Mouse (Mus musculus): ENCODE measurements at regions not wholly inside any gene's neighbourhood (a gene's known extent, or its start where the extent isn't known, plus 50 kb on each side); places are given as distances from the start of the nearest gene placed in this dataset.

DNA sequence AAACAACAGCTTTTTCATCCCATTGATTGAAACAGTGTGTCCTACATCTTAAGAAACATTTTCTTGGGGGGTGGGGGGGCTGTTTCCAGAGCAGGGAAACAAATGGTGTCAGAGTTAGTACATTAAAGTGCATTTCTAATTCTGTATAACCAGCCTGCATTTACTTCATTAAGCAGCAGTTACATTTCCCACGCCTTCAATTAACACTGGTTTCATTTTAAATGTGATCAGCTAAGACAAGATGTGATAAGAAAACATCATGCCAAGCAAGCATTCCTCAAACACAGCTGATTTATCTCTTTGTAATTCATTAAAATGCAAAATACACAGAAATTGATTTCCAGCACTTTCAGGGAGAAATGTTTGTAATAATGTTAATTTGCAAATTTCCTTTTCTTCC is 122.0 kb downstream of the Olfr1505 start:
- no peak for DNase-seq (ENCODE audit: low spot score)

GRCm38 (mm10) chr19:14035785-14036184 is 122.5 kb downstream of the Olfr1505 start:
- DNase-seq (ENCODE audit: low spot score), result no peak

DNA sequence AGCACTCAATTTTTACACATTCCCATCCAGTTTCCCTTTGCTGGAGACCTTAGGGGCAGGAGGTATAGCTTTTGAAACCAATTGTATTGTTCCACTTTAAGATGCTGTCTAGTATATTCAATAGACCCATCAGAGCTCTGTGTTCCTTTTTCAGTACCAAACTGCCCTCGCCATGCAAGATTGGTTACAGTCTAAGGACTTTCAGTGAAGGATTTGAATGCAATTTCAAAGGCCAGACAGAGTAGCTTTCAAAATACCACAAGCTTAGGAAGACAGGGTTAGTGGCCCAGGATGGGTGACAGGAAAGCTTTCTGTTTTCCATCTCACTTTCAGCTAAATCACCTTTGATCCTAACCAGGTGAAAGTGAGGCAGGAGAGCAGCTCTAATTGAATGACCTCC is 123.4 kb downstream of the Olfr1505 start:
- no peak for DNase-seq (ENCODE audit: low spot score)

GRCm38 (mm10) chr19:14042753-14043152 is 129.4 kb downstream of the Olfr1505 start:
- DNase-seq (ENCODE audit: low spot score), result no peak

GRCm38 (mm10) chr19:14045456-14045855 is 132.1 kb downstream of the Olfr1505 start:
- no peak for DNase-seq (ENCODE audit: low spot score)

DNA sequence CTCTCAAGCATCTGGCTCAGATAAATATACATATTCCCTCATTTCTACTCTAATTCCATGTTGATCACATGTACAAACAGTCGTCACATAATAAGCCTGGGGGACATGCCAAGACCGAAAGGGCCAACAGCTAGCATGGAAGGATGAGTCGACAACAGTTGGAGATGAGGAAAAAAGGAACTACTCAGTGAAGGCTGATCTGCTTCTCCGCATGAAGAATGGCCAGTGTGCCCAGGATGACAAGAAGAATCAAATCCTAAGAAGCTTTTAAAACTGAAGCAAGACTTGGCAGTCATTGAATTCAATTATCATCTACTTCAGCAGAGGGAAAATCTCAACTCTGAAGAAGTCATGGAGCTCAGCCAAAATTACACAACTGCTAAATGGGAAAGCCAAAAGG is 138.7 kb downstream of the Olfr1505 start:
- peak; percentile 11 for DNase-seq (ENCODE audit: low spot score)

- peak; percentile 8 for DNase-seq (ENCODE audit: low spot score)
Observed at GRCm38 (mm10) chr19:14080538-14080937, 167.2 kb downstream of the Olfr1505 start.

- DNase-seq (ENCODE audit: low spot score), result no peak
Observed at GRCm38 (mm10) chr19:14084726-14085125, 171.4 kb downstream of the Olfr1505 start.

GRCm38 (mm10) chr19:14090106-14090505 is 176.8 kb downstream of the Olfr1505 start:
- no peak for DNase-seq (ENCODE audit: low spot score)

DNA sequence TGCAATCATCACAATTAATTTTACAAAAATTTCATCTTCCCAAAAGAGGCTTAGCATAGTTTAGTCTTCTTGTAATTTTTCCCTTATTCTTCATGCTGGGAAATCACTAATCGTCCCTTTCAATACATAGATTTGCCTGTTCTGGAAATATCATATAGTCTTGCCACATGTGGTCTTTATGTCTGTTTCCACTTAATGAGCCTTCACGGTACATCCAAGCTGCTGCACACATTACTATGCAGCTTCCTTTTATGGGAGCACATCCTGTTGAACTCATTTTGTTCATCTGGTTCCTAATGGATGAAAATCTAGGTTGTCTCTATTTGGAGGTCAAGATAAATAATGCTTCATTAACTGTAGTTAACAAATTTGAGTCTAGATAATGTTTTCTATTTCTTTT is 180.9 kb downstream of the Olfr1505 start:
- DNase-seq (ENCODE audit: low spot score), result no peak

DNA sequence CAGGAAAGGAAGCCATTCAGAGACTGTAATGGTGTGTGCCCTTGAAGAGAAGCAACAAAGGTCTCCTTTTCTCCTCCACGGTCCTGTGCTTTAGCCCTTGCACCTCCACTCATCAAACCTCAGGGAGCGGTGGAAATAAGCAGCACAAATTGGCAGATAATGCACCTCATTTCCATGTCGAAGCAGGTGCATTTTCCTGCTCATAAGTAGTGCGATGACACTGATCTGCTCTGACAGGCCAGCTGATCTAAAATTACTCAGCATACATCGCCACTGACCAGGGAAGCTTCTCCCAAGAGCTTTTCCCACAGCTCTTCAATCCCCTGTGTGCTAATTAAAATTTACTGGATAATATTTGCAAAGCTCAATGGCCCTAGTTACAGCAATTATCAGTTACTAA is 182.9 kb downstream of the Olfr1505 start:
- DNase-seq (ENCODE audit: low spot score), result no peak

- DNase-seq (ENCODE audit: low spot score), result no peak
Observed at GRCm38 (mm10) chr19:14109091-14109490, 195.8 kb downstream of the Olfr1505 start.

DNA sequence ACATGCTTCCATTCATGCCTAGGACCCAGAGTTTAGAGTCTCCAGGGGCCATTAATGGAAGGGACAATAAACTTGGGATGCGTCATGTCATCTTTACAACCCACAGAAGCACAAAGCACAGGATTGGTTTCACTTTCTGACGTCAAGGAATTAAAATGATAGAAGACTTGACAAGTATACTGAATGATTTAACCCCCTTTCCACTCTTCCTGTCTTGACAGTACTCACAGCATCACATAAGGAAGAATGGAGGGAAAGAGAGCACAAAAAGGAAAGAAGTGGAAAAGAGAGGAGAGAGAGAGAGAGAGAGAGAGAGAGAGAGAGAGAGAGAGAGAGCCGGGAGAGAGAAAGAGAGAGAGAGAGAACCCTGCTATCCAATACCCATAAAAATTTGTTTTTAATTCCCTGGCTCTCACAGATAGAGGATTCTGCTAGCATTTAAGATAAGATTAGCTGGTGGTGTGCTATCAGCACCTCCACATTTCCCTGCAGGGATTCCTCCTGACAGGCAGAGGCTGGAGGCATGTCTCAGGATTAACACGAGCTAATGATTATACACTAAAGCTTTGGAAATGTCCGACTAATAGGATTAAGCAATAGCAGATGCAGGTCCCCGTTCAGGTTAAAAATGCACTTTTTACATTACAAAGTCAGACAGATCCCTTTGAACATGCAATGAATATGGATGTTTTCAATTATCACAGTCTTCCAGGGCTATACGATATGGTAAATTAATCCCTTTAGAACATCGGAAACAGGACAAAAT is 210.2 kb downstream of the Olfr1505 start:
- DNase-seq (ENCODE audit: low spot score), result no peak

GRCm38 (mm10) chr19:14124250-14124827 is 211.0 kb downstream of the Olfr1505 start:
- DNase-seq (ENCODE audit: low spot score), result no peak

DNA sequence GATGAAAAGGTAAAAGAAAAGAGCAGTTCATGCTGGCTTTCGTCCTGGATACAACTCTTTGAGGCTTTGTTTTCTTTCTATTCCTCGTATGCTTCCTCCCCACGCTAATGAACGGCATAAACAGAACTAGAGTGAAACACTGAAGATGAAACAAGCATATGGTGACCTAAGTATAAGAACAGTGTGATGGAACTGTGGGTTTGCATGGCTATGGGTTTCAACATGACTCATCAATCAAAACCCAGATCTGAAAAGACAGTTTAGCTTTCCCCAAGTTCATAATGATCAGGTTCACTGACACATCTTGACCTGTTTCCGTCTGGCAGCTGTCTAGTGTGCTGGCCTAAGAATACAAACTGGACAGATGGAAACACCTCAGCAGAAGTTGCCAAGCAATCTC is 211.7 kb downstream of the Olfr1505 start:
- DNase-seq (ENCODE audit: low spot score), result no peak

DNA sequence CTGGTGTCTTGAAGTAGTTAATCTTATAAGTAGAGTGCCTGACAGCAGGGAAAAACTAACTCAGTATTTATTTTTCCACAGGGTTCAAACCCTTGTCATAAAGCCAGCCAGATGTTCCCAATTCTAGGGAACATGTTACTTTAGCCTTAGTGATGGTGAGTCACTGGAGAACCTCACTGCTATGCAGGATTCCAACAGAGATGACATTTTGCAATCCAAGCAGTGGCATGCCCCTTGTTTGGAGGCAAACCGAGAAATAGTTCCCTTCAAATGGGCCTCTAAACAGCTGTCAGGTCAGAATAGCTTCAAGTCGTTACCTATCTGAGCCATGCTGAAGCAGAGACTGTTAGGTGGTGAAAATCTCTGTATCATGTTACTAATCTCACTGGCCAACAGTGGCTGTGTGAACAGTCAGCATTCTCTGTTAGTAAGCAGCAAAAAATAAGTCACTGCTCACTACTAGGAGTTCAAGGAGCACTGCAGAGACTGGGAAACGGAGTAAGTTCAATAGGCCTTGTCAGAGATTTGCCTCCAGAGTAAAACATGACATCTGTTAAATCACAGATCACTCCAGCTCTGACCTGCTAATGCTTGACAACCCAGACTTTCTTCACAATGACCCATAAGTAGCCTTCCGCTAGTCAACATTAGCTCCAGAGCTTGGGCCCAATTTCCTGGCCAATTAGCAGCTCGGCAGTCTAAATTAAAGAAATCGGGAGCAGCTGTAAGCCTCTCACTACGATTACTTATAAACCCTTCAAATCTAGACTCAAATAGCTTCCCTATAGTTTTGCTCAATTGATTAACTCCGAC is 215.3 kb downstream of the Olfr1505 start:
- DNase-seq (ENCODE audit: low spot score), result no peak

DNA sequence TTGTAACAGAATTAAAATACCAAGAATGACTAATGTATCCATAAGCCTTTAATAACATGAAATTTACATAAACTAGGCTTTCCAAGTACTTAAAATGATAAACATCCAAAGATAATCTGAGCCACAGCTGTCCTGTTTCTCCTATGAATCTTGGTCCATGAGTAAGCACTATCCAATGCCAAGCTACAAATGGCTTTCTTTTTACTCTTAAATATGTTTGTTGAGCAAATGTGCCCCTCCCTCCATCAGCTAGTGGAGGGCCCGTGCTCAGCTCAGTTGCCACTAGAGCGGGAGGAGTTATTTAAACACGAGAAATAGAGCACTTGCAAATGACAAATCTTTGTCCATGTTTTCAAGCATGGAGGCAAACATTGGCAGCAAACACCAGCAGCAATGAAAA is 247.9 kb downstream of the Olfr1505 start:
- DNase-seq (ENCODE audit: low spot score), result no peak

GRCm38 (mm10) chr19:14162773-14163172 is 249.4 kb downstream of the Olfr1505 start:
- DNase-seq (ENCODE audit: low spot score), result no peak

- peak; percentile 43 for DNase-seq (ENCODE audit: low spot score)
Observed at GRCm38 (mm10) chr19:14165775-14166174, 252.4 kb downstream of the Olfr1505 start.

DNA sequence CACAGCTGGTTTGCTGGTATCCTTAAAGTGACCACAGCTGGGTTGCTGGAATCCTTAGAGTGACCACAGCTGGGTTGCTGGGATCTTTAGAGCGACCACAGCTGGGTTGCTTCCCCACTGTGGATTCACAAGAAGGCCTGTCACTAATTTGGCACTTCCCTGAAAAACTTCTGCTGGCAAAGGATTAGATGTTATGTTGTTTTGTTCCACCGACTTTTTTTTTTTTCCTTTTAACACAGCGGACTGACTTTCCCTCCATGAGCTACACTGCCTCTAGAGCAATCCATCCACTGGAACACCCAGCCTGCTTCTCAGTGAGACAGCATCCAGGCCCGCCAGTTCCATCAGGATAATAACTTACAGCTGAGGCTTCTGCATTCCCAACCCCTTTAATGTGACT is 266.9 kb downstream of the Olfr1505 start:
- DNase-seq (ENCODE audit: low spot score), result peak; percentile 43

- no peak for DNase-seq (ENCODE audit: low spot score)
Observed at GRCm38 (mm10) chr19:14180956-14181355, 267.6 kb downstream of the Olfr1505 start.

DNA sequence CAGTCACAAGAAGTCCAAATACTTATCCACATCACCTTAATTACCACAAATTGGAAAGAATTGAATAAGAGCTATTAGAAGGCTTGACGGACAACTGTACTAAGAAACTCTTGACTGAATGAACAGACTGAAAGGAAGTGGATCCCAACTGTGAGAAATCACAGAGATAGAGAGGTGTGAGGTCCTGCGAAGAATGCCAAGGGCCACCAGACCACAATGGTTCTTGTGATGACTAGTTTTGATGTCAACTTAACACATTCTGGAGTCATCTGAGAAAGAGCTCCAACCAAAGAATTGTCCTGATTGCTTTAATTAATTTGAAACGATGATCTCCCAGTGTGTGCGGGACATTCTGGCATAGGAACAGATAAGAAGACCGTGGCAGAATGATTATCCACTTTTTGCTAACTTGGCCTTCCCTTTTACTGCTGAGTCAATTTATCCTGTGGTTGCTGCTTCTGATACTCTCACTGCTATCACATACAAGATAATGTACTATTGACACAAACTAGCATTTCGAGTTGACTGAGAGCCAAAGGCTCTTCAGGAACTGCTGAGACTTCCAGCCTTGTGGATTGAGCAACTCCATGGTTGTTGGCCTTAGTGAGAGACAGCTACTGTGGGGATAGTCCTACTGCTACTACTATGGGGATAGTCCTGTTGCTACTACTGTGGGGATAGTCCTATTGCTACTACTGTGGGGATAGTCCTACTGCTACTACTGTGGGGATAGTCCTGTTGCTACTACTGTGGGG is 268.5 kb downstream of the Olfr1505 start:
- DNase-seq (ENCODE audit: low spot score), result peak; percentile 25

Measured in heart, adult 8-10 months (tissue).